Mouse (Mus musculus): ENCODE results near the gene Arl6ip5. TPM values are rescaled to one million over a fixed set of nuclear protein-coding genes. Genes with fewer than 3 reads are reported as not detected.

Gene Arl6ip5
- polyA plus RNA-seq (2015; fragmentation: Nextera tagmentation; extraction: Ambion mirVana) = 65.9 and 69.1 TPM in 2 replicates

- peak; percentile 80; the same call in 1 of the 2 replicates for ATAC-seq (ENCODE audit: insufficient number of reproducible peaks, insufficient read depth, low FRiP score, low TSS enrichment, low read depth)
- Histone ChIP-seq H3K9me3 (no peaks in the 10 kb centered on the region), H3K27me3 (no peaks in the 10 kb centered on the region), H3K27ac (0 out of 2 replicates have a peak within 1 kb of the TSS, but pooled peaks have one; percentile 3), H3K4me1 (peaks cover 22% of the 10 kb centered on the region), H3K4me2 (peak within 1 kb of the TSS; percentile 80), H3K9ac (peak within 1 kb of the TSS; percentile 79), H3K36me3 (peaks cover 8% of the 10 kb centered on the region; the same call in 1 of the 2 replicates), H3K4me3 (peak within 1 kb of the TSS; percentile 69)
- 7% methylated on average over 32 of the region's 32 CpGs for WGBS
Observed at GRCm38 (mm10) chr6:97210191-97210961, at the start of gene Arl6ip5. Gene Arl6ip5 (plus strand): TSS chr6:97210689.

- Histone ChIP-seq H3K36me3 (peaks cover 40% of the 10 kb centered on the region), H3K4me2 (no peak overlapping the region), H3K4me1 (peaks cover 26% of the 10 kb centered on the region), H3K27ac (no peak overlapping the region), H3K9me3 (no peaks in the 10 kb centered on the region), H3K27me3 (no peaks in the 10 kb centered on the region), H3K4me3 (no peak overlapping the region), H3K9ac (no peak overlapping the region)
- WGBS = 81% methylated on average over 11 of the region's 11 CpGs
- no peak for ATAC-seq (ENCODE audit: insufficient number of reproducible peaks, insufficient read depth, low FRiP score, low TSS enrichment, low read depth)
Observed at GRCm38 (mm10) chr6:97175716-97176115, 34.8 kb upstream of the Arl6ip5 start.

- peaks cover 24% of the 10 kb centered on the region for H3K36me3 ChIP-seq
- H3K4me2 ChIP-seq = peak within 1 kb of the TSS; percentile 76
- no peaks in the 10 kb centered on the region for H3K27me3 ChIP-seq
- peaks cover 26% of the 10 kb centered on the region for H3K4me1 ChIP-seq
- WGBS = under 1% methylated on average over 75 of the region's 80 CpGs
- peak within 1 kb of the TSS; percentile 97 for H3K4me3 ChIP-seq
- H3K9me3 ChIP-seq = no peaks in the 10 kb centered on the region
- ATAC-seq (ENCODE audit: insufficient number of reproducible peaks, insufficient read depth, low FRiP score, low TSS enrichment, low read depth) = peak; percentile 96
- H3K9ac ChIP-seq = peak within 1 kb of the TSS; percentile 97
- H3K27ac ChIP-seq = peak within 1 kb of the TSS; percentile 91
Observed at GRCm38 (mm10) chr6:97178491-97179366, 31.8 kb upstream of the Arl6ip5 start, which contains the start of gene Tmf1. Gene Tmf1 (minus strand): TSS chr6:97179122.

GRCm38 (mm10) chr6:97179367-97179828 lies 31.1 kb upstream of the Arl6ip5 start:
- Histone ChIP-seq H3K4me2 (peak overlapping the region; percentile 76), H3K9ac (peak overlapping the region; percentile 97), H3K27ac (peak overlapping the region; percentile 91), H3K27me3 (no peaks in the 10 kb centered on the region), H3K4me3 (peak overlapping the region; percentile 97), H3K4me1 (peaks cover 26% of the 10 kb centered on the region), H3K9me3 (no peaks in the 10 kb centered on the region), H3K36me3 (peaks cover 25% of the 10 kb centered on the region)
- 7% methylated on average over 11 of the region's 11 CpGs for WGBS
- peak; percentile 63 for ATAC-seq (ENCODE audit: insufficient number of reproducible peaks, insufficient read depth, low FRiP score, low TSS enrichment, low read depth)

GRCm38 (mm10) chr6:97200437-97200836 lies 10.1 kb upstream of the Arl6ip5 start:
- no peak for ATAC-seq (ENCODE audit: insufficient number of reproducible peaks, insufficient read depth, low FRiP score, low TSS enrichment, low read depth)
- Histone ChIP-seq H3K4me1 (peaks cover 12% of the 10 kb centered on the region), H3K4me3 (no peak overlapping the region), H3K27ac (no peak overlapping the region), H3K9me3 (no peaks in the 10 kb centered on the region), H3K27me3 (no peaks in the 10 kb centered on the region), H3K9ac (no peak overlapping the region), H3K4me2 (no peak overlapping the region), H3K36me3 (peaks cover 39% of the 10 kb centered on the region)
- WGBS = 42% methylated on average over 3 of the region's 3 CpGs

- no peak overlapping the region for H3K4me2 ChIP-seq
- H3K27me3 ChIP-seq = no peaks in the 10 kb centered on the region
- no peak overlapping the region for H3K27ac ChIP-seq
- no peak for ATAC-seq (ENCODE audit: insufficient number of reproducible peaks, insufficient read depth, low FRiP score, low TSS enrichment, low read depth)
- peaks cover 12% of the 10 kb centered on the region for H3K4me1 ChIP-seq
- H3K36me3 ChIP-seq = peaks cover 20% of the 10 kb centered on the region
- no peak overlapping the region for H3K9ac ChIP-seq
- WGBS = 92% methylated on average over 3 of the region's 3 CpGs
- H3K9me3 ChIP-seq = no peaks in the 10 kb centered on the region
- no peak overlapping the region for H3K4me3 ChIP-seq
Observed at GRCm38 (mm10) chr6:97202477-97202876, 8.0 kb upstream of the Arl6ip5 start.

- Histone ChIP-seq H3K4me3 (peak overlapping the region; percentile 95), H3K4me1 (peaks cover 12% of the 10 kb centered on the region), H3K9ac (peak overlapping the region; percentile 98), H3K27ac (no peak overlapping the region), H3K9me3 (no peaks in the 10 kb centered on the region), H3K36me3 (peaks cover 8% of the 10 kb centered on the region; the same call in 1 of the 2 replicates), H3K4me2 (peak overlapping the region; percentile 73), H3K27me3 (no peaks in the 10 kb centered on the region)
- 15% methylated on average over 9 of the region's 9 CpGs for WGBS
- no peak for ATAC-seq (ENCODE audit: insufficient number of reproducible peaks, insufficient read depth, low FRiP score, low TSS enrichment, low read depth)
Observed at GRCm38 (mm10) chr6:97204252-97204869, 6.1 kb upstream of the Arl6ip5 start.

- peak overlapping the region; percentile 98 for H3K9ac ChIP-seq
- H3K4me2 ChIP-seq = peak overlapping the region; percentile 73
- peak overlapping the region; percentile 95 for H3K4me3 ChIP-seq
- ATAC-seq (ENCODE audit: insufficient number of reproducible peaks, insufficient read depth, low FRiP score, low TSS enrichment, low read depth) = peak; percentile 38; the same call in 1 of the 2 replicates
- no peaks in the 10 kb centered on the region for H3K27me3 ChIP-seq
- no peaks in the 10 kb centered on the region for H3K9me3 ChIP-seq
- peaks cover 14% of the 10 kb centered on the region for H3K4me1 ChIP-seq
- WGBS = 1% methylated on average over 16 of the region's 16 CpGs
- peak overlapping the region; percentile 90 for H3K27ac ChIP-seq
- peaks cover 7% of the 10 kb centered on the region; the same call in 1 of the 2 replicates for H3K36me3 ChIP-seq
Observed at GRCm38 (mm10) chr6:97204952-97205351, 5.5 kb upstream of the Arl6ip5 start.

- under 1% methylated on average over 38 of the region's 38 CpGs for WGBS
Observed at GRCm38 (mm10) chr6:97205439-97205885, 5.0 kb upstream of the Arl6ip5 start, which contains the start of gene Uba3. Gene Uba3 (minus strand): TSS chr6:97205647.

GRCm38 (mm10) chr6:97207085-97207484 lies 3.4 kb upstream of the Arl6ip5 start:
- Histone ChIP-seq H3K27me3 (no peaks in the 10 kb centered on the region), H3K4me2 (no peak overlapping the region), H3K9me3 (no peaks in the 10 kb centered on the region), H3K36me3 (no peaks in the 10 kb centered on the region), H3K4me1 (peaks cover 24% of the 10 kb centered on the region), H3K27ac (no peak overlapping the region), H3K9ac (no peak overlapping the region), H3K4me3 (no peak overlapping the region)
- no peak for ATAC-seq (ENCODE audit: insufficient number of reproducible peaks, insufficient read depth, low FRiP score, low TSS enrichment, low read depth)
- 77% methylated on average over 4 of the region's 4 CpGs for WGBS

More at GRCm38 (mm10) chr6:97205439-97205885, 5.0 kb upstream of the Arl6ip5 start, which contains the start of gene Uba3:
- Histone ChIP-seq H3K36me3 (peaks cover 4% of the 10 kb centered on the region; the same call in 1 of the 2 replicates), H3K9me3 (no peaks in the 10 kb centered on the region), H3K4me3 (peak within 1 kb of the TSS; percentile 95), H3K27ac (peak within 1 kb of the TSS; percentile 90), H3K9ac (peak within 1 kb of the TSS; percentile 98), H3K4me2 (peak within 1 kb of the TSS; percentile 73), H3K4me1 (peaks cover 17% of the 10 kb centered on the region), H3K27me3 (no peaks in the 10 kb centered on the region)
- peak; percentile 97 for ATAC-seq (ENCODE audit: insufficient number of reproducible peaks, insufficient read depth, low FRiP score, low TSS enrichment, low read depth)

- H3K4me3 ChIP-seq = no peak overlapping the region
Observed at GRCm38 (mm10) chr6:97208406-97208805, 2.1 kb upstream of the Arl6ip5 start.

More at GRCm38 (mm10) chr6:97208406-97208805, 2.1 kb upstream of the Arl6ip5 start:
- Histone ChIP-seq H3K4me2 (no peak overlapping the region), H3K36me3 (no peaks in the 10 kb centered on the region), H3K4me1 (peaks cover 28% of the 10 kb centered on the region), H3K9ac (no peak overlapping the region), H3K9me3 (no peaks in the 10 kb centered on the region), H3K27me3 (no peaks in the 10 kb centered on the region), H3K27ac (no peak overlapping the region)
- ATAC-seq (ENCODE audit: insufficient number of reproducible peaks, insufficient read depth, low FRiP score, low TSS enrichment, low read depth) = no peak
- 15% methylated on average over 3 of the region's 3 CpGs for WGBS

Measured in embryonic facial prominence, embryonic 13.5 days (tissue).